Mouse (Mus musculus): ENCODE results near the gene Cdk18. TPM values are rescaled to one million over a fixed set of nuclear protein-coding genes. Genes with fewer than 3 reads are reported as not detected.

Gene Cdk18
- polyA plus RNA-seq, 1 experiment from 2014 or later = 3.9 TPM

DNA sequence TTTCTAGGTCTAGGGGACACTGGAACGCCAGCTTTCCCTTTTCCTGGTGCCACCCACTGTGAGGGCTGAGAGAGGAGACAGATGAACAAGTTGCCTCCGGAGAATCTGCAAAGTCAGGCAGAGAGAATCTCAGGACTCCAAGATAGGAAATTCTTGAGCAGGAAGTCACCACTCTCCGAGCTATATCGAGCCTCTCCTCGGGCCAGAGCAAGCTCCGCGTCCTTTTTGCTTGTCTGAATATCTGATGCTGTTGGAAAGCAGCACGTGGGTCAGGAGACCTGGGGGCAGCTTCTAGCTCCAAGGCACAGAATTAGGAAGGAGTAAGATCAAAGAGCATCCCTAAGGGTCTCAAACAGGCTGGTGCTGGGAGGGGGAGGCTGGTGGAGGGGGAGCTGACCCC, 14.2 kb upstream of the Cdk18 start:
- 18% methylated on average over 8 of the region's 8 CpGs for WGBS
- no peak overlapping the region for H3K27ac ChIP-seq (replicated peaks; ENCODE audit: low read depth, low read length)

DNA sequence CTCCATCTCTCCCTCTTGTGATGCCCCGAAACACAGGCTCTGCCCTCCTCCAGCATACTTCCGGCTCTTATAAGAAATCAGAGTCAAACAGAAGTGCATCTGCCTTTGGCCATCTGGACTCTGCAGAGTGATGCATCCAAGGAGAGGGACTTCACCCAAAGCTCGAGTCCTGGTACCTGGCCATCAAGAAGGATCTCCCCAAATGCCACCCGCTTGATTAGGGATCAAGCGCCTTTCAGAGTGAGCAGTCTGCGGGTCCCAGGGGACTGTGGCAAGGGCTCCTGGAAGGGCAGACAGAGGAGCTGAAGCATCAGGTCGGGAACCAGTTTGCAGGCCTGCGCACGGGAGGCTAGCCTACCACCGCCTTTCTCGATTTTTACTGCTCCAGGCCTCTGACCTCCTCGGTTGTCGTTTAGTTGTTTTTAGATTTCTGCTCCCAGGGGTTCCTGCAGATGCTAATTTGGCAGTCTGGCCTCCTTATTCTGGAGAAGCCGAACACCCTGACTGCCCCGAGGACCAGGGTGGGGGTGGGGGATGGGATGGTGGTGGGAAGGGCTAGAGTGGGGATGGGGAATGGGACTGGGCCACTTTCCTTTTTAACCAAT, 13.7 kb upstream of the Cdk18 start:
- Histone ChIP-seq H3K4me3 (ENCODE audit: low read depth, low read length) (no peak overlapping the region), H3K9ac (ENCODE audit: low read length) (0 out of 2 replicates have a peak overlapping the region, but pooled peaks have one; percentile 37), H3K36me3 (ENCODE audit: control insufficient read depth, insufficient read depth, low read length) (no peaks in the 10 kb centered on the region), H3K4me2 (ENCODE audit: low read depth, severe bottlenecking) (no peak overlapping the region), H3K27me3 (ENCODE audit: control insufficient read depth, insufficient read depth, low read length) (0 out of 2 replicates have a peak, but pooled peaks cover 5% of the 10 kb centered on the region), H3K9me3 (ENCODE audit: control insufficient read depth, low read length) (no peaks in the 10 kb centered on the region), H3K27ac (replicated peaks; ENCODE audit: low read depth, low read length) (no peak overlapping the region), H3K4me1 (ENCODE audit: control insufficient read depth, insufficient read depth, low read length) (peaks cover 11% of the 10 kb centered on the region)
- ATAC-seq (ENCODE audit: insufficient number of reproducible peaks, low FRiP score, low TSS enrichment, low read depth) (no peak), DNase-seq (ENCODE audit: low spot score) (no peak)
- 32% methylated on average over 15 of the region's 15 CpGs for WGBS

More for the DNA sequence above, 14.2 kb upstream of the Cdk18 start:
- Histone ChIP-seq H3K36me3 (ENCODE audit: control insufficient read depth, insufficient read depth, low read length) (no peaks in the 10 kb centered on the region), H3K9me3 (ENCODE audit: control insufficient read depth, low read length) (no peaks in the 10 kb centered on the region), H3K4me2 (ENCODE audit: low read depth, severe bottlenecking) (no peak overlapping the region), H3K4me1 (ENCODE audit: control insufficient read depth, insufficient read depth, low read length) (peaks cover 11% of the 10 kb centered on the region), H3K9ac (ENCODE audit: low read length) (0 out of 2 replicates have a peak overlapping the region, but pooled peaks have one; percentile 37), H3K27me3 (ENCODE audit: control insufficient read depth, insufficient read depth, low read length) (0 out of 2 replicates have a peak, but pooled peaks cover 5% of the 10 kb centered on the region), H3K4me3 (ENCODE audit: low read depth, low read length) (no peak overlapping the region)
- ATAC-seq (ENCODE audit: insufficient number of reproducible peaks, low FRiP score, low TSS enrichment, low read depth) = no peak
- DNase-seq (ENCODE audit: low spot score) = no peak

GRCm38 (mm10) chr1:132151908-132152307, 12.4 kb upstream of the Cdk18 start:
- Histone ChIP-seq H3K36me3 (ENCODE audit: control insufficient read depth, insufficient read depth, low read length) (no peaks in the 10 kb centered on the region), H3K27me3 (ENCODE audit: control insufficient read depth, insufficient read depth, low read length) (no peaks in the 10 kb centered on the region), H3K9ac (ENCODE audit: low read length) (no peak overlapping the region), H3K27ac (replicated peaks; ENCODE audit: low read depth, low read length) (no peak overlapping the region), H3K4me3 (ENCODE audit: low read depth, low read length) (no peak overlapping the region), H3K9me3 (ENCODE audit: control insufficient read depth, low read length) (no peaks in the 10 kb centered on the region), H3K4me1 (ENCODE audit: control insufficient read depth, insufficient read depth, low read length) (peaks cover 4% of the 10 kb centered on the region; the same call in 1 of the 2 replicates), H3K4me2 (ENCODE audit: low read depth, severe bottlenecking) (no peak overlapping the region)
- DNase-seq (ENCODE audit: low spot score) (no peak), ATAC-seq (ENCODE audit: insufficient number of reproducible peaks, low FRiP score, low TSS enrichment, low read depth) (no peak)
- WGBS = 48% methylated on average over 2 of the region's 2 CpGs

DNA sequence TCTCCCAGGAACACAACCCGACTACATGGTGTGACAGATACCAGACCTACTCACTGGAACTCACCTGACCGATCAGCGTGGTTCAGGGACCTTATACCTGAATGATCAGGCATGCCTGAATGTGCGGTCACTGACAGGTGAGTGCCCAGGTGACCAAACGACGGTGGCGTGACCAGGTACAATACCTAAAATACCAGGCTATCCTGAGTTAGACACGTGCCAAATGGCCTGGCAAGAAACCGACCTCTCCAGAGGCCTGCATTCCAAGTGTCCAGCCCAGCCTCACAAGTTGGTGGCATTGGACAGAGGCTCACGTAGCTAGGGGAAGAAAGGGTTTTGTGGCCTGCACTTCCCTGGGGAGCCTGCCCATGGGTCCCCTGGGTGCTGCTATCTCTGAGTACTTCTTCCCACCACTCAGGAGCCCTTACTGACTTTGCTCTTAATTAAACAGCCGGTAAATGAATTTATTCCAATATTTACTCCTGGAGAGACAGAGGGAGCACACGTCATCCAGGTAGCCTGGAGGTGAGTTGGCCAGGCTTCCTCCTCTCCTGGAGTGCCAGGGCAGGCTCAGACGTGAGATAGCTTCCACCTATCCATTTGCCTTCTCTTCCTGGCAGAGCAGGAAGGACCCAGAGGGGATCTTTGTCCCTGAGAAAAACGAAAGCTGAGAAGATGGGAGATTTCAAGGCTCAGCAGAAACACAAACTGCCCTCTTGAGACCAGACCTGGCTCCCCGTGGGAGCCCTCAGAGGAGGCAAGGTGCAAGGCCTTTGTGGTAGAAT, 11.5 kb upstream of the Cdk18 start:
- H3K4me3 ChIP-seq (ENCODE audit: low read depth, low read length) = no peak overlapping the region
- ATAC-seq (ENCODE audit: insufficient number of reproducible peaks, low FRiP score, low TSS enrichment, low read depth) = no peak

DNA sequence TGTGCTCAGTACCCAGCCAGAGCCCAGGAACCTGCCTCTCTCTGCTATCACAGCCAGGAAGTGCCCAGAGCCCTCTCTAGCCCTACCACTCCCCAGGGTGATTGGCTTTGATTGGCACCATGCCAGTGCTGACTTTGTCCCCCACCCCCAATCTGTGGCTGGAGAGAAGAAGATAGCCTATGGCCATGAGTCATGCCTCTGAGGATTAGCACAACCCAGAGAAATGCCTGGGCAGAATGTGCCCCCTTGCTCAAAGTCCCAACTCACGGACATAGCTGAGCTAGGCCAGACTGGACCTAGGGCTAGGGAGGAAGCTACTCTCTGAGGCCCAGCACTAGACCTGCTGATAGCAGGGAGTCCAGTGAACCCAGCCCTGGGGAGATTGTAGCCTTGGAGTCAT, 10.7 kb upstream of the Cdk18 start:
- no peak overlapping the region for H3K4me3 ChIP-seq (ENCODE audit: low read depth, low read length)
- H3K4me1 ChIP-seq (ENCODE audit: control insufficient read depth, insufficient read depth, low read length) = peaks cover 4% of the 10 kb centered on the region; the same call in 1 of the 2 replicates
- ATAC-seq (ENCODE audit: insufficient number of reproducible peaks, low FRiP score, low TSS enrichment, low read depth) = no peak
- H3K4me2 ChIP-seq (ENCODE audit: low read depth, severe bottlenecking) = no peak overlapping the region
- 69% methylated on average over 1 of the region's 1 CpGs for WGBS
- H3K9ac ChIP-seq (ENCODE audit: low read length) = no peak overlapping the region
- no peaks in the 10 kb centered on the region for H3K36me3 ChIP-seq (ENCODE audit: control insufficient read depth, insufficient read depth, low read length)
- no peak for DNase-seq (ENCODE audit: low spot score)
- H3K9me3 ChIP-seq (ENCODE audit: control insufficient read depth, low read length) = no peaks in the 10 kb centered on the region
- no peaks in the 10 kb centered on the region for H3K27me3 ChIP-seq (ENCODE audit: control insufficient read depth, insufficient read depth, low read length)
- H3K27ac ChIP-seq (replicated peaks; ENCODE audit: low read depth, low read length) = no peak overlapping the region

More for the DNA sequence above, 11.5 kb upstream of the Cdk18 start:
- Histone ChIP-seq H3K4me2 (ENCODE audit: low read depth, severe bottlenecking) (no peak overlapping the region), H3K36me3 (ENCODE audit: control insufficient read depth, insufficient read depth, low read length) (no peaks in the 10 kb centered on the region), H3K9ac (ENCODE audit: low read length) (no peak overlapping the region), H3K4me1 (ENCODE audit: control insufficient read depth, insufficient read depth, low read length) (peaks cover 4% of the 10 kb centered on the region; the same call in 1 of the 2 replicates), H3K9me3 (ENCODE audit: control insufficient read depth, low read length) (no peaks in the 10 kb centered on the region), H3K27me3 (ENCODE audit: control insufficient read depth, insufficient read depth, low read length) (no peaks in the 10 kb centered on the region), H3K27ac (replicated peaks; ENCODE audit: low read depth, low read length) (no peak overlapping the region)
- DNase-seq (ENCODE audit: low spot score) = no peak
- 71% methylated on average over 15 of the region's 15 CpGs for WGBS

GRCm38 (mm10) chr1:132149410-132149809, 9.9 kb upstream of the Cdk18 start:
- no peak overlapping the region for H3K4me3 ChIP-seq (ENCODE audit: low read depth, low read length)
- H3K4me1 ChIP-seq (ENCODE audit: control insufficient read depth, insufficient read depth, low read length) = peaks cover 4% of the 10 kb centered on the region; the same call in 1 of the 2 replicates
- no peaks in the 10 kb centered on the region for H3K27me3 ChIP-seq (ENCODE audit: control insufficient read depth, insufficient read depth, low read length)
- H3K4me2 ChIP-seq (ENCODE audit: low read depth, severe bottlenecking) = no peak overlapping the region
- 66% methylated on average over 2 of the region's 2 CpGs for WGBS
- no peak overlapping the region for H3K27ac ChIP-seq (replicated peaks; ENCODE audit: low read depth, low read length)
- no peak overlapping the region for H3K9ac ChIP-seq (ENCODE audit: low read length)
- H3K9me3 ChIP-seq (ENCODE audit: control insufficient read depth, low read length) = no peaks in the 10 kb centered on the region
- H3K36me3 ChIP-seq (ENCODE audit: control insufficient read depth, insufficient read depth, low read length) = no peaks in the 10 kb centered on the region
- DNase-seq (ENCODE audit: low spot score) = no peak
- no peak for ATAC-seq (ENCODE audit: insufficient number of reproducible peaks, low FRiP score, low TSS enrichment, low read depth)

DNA sequence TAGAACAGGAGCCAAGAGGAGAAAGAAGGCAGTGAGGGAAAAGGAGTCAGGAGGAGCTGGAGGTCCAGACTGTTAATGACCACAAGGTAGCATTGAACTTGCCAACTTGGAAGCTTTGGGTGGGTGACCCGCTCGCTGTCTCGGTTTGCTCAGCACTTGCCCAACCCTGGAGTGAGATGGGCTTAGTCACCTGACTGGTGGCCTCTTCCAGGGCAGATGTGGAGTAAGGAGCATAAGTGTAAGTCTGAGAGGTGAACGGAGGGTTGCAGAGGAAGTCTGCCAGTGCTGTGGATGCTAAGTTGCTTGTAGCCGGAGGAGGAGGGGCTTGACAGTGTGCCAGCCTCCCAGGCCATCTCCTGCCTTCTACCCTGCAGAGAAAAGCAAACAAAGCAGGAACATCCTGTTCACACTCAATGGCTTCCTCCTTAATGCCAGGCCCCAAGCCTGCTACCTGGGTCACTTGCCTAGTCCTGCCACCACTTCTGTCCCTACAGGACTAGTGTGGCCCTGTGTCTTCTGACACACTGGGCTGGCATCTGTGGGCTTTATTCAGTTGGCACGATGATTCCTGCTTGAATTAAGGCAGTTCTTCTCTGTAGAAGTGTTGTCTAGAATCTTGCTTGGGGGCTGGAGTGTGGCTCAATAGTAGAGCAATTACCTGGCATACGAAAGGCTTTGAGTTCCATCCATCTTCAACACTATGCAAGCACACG, 6.6 kb upstream of the Cdk18 start:
- Histone ChIP-seq H3K36me3 (ENCODE audit: control insufficient read depth, insufficient read depth, low read length) (no peaks in the 10 kb centered on the region), H3K4me3 (ENCODE audit: low read depth, low read length) (no peak overlapping the region), H3K4me1 (ENCODE audit: control insufficient read depth, insufficient read depth, low read length) (no peaks in the 10 kb centered on the region), H3K9me3 (ENCODE audit: control insufficient read depth, low read length) (no peaks in the 10 kb centered on the region), H3K9ac (ENCODE audit: low read length) (no peak overlapping the region), H3K27me3 (ENCODE audit: control insufficient read depth, insufficient read depth, low read length) (no peaks in the 10 kb centered on the region), H3K27ac (replicated peaks; ENCODE audit: low read depth, low read length) (no peak overlapping the region), H3K4me2 (ENCODE audit: low read depth, severe bottlenecking) (no peak overlapping the region)
- no peak for ATAC-seq (ENCODE audit: insufficient number of reproducible peaks, low FRiP score, low TSS enrichment, low read depth)
- 86% methylated on average over 8 of the region's 8 CpGs for WGBS
- DNase-seq (ENCODE audit: low spot score) = no peak

DNA sequence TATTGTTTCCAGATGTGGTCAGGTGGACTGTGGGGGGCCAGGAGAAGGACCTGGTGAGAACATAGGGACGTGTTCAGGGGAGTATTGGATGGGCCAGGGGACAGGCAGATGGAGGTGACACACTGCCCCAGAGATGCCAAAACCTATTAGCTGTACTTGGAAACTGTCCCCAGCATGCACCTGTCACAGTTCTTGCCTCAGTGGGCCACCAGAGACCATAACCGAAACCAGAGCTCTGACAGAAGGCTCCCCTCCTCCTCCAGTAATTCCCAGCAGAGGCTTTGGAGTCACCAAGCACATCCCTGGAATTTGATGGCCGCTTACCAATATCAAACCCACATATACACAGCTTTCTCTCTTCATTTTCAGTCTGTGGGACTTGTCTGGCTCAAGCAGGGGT, 5.4 kb upstream of the Cdk18 start:
- DNase-seq (ENCODE audit: low spot score) (no peak), ATAC-seq (ENCODE audit: insufficient number of reproducible peaks, low FRiP score, low TSS enrichment, low read depth) (no peak)
- no peak overlapping the region for H3K4me3 ChIP-seq (ENCODE audit: low read depth, low read length)
- H3K4me2 ChIP-seq (ENCODE audit: low read depth, severe bottlenecking) = no peak overlapping the region
- H3K9ac ChIP-seq (ENCODE audit: low read length) = no peak overlapping the region
- 62% methylated on average over 3 of the region's 3 CpGs for WGBS
- H3K9me3 ChIP-seq (ENCODE audit: control insufficient read depth, low read length) = no peaks in the 10 kb centered on the region
- no peaks in the 10 kb centered on the region for H3K36me3 ChIP-seq (ENCODE audit: control insufficient read depth, insufficient read depth, low read length)
- no peaks in the 10 kb centered on the region for H3K4me1 ChIP-seq (ENCODE audit: control insufficient read depth, insufficient read depth, low read length)
- H3K27me3 ChIP-seq (ENCODE audit: control insufficient read depth, insufficient read depth, low read length) = no peaks in the 10 kb centered on the region
- no peak overlapping the region for H3K27ac ChIP-seq (replicated peaks; ENCODE audit: low read depth, low read length)
